ENCODE assay signal across 29 mouse cellular contexts in genomic region chr19:21480053-21480419, GRCm38 (mm10). TPM values are rescaled to one million over a fixed set of nuclear protein-coding genes. Genes with fewer than 3 reads are reported as not detected.
DNase-seq lines count a peak whose midpoint lies in the region; ATAC-seq and TF ChIP-seq lines count a peak whose summit lies in the region.
"Had no signal": no experiment of that assay in that cellular context is flagged by ENCODE, and none has a peak within 500 bp of the region (broad histone marks: within the 10 kb centered on the region; RNA-seq: fewer than 3 reads in every experiment).

No protein-coding gene starts in this region.

- H3K36me3 ChIP-seq in forebrain, embryonic 14.5 days (ENCODE audit: control insufficient read depth, insufficient read depth, low read length), result no peaks in the 10 kb centered on the region
- no peaks in the 10 kb centered on the region for H3K36me3 ChIP-seq in forebrain, embryonic 10.5 days (replicated peaks)
- no peaks in the 10 kb centered on the region for H3K36me3 ChIP-seq in midbrain, postnatal 0 days (ENCODE audit: insufficient read depth, low read length)
- H3K36me3 ChIP-seq: embryonic facial prominence, embryonic 13.5 days; heart, embryonic 10.5 days; heart, embryonic 15.5 days; limb, embryonic 13.5 days; lung, embryonic 15.5 days; neural tube, embryonic 13.5 days had no signal

- H3K4me1 ChIP-seq in forebrain, embryonic 14.5 days (ENCODE audit: control insufficient read depth, insufficient read depth, low read length), result no peaks in the 10 kb centered on the region
- H3K4me1 ChIP-seq in forebrain, embryonic 10.5 days, result no peaks in the 10 kb centered on the region
- peaks cover 5% of the 10 kb centered on the region; the same call in 1 of the 2 replicates for H3K4me1 ChIP-seq in cortical plate, adult 2 months (ENCODE audit: control insufficient read depth, insufficient read depth, low read length)
- H3K4me1 ChIP-seq in midbrain, postnatal 0 days (ENCODE audit: insufficient read depth, low read length), result no peaks in the 10 kb centered on the region
- H3K4me1 ChIP-seq: embryonic facial prominence, embryonic 13.5 days; heart, embryonic 10.5 days; heart, embryonic 15.5 days; limb, embryonic 13.5 days; lung, embryonic 15.5 days had no signal

- H3K9ac ChIP-seq in forebrain, embryonic 14.5 days (ENCODE audit: low read length), result no peak overlapping the region
- H3K9ac ChIP-seq in midbrain, postnatal 0 days (replicated peaks; ENCODE audit: low read length, poor library complexity, severe bottlenecking), result no peak overlapping the region
- H3K9ac ChIP-seq: embryonic facial prominence, embryonic 13.5 days; heart, embryonic 15.5 days; limb, embryonic 13.5 days; lung, embryonic 15.5 days; neural tube, embryonic 13.5 days had no signal

- no peak overlapping the region for H3K4me2 ChIP-seq in forebrain, embryonic 14.5 days (ENCODE audit: low read length)
- H3K4me2 ChIP-seq in midbrain, postnatal 0 days (ENCODE audit: low read depth, low read length, poor library complexity, severe bottlenecking), result no peak overlapping the region
- H3K4me2 ChIP-seq: embryonic facial prominence, embryonic 13.5 days; heart, embryonic 15.5 days; limb, embryonic 13.5 days; liver, embryonic 11.5 days; lung, embryonic 15.5 days; neural tube, embryonic 13.5 days had no signal

- H3K9me3 ChIP-seq in forebrain, embryonic 14.5 days (replicated peaks; ENCODE audit: control insufficient read depth, low read length), result no peaks in the 10 kb centered on the region
- no peaks in the 10 kb centered on the region for H3K9me3 ChIP-seq in forebrain, embryonic 10.5 days
- no peaks in the 10 kb centered on the region for H3K9me3 ChIP-seq in midbrain, postnatal 0 days (ENCODE audit: low read length)
- H3K9me3 ChIP-seq: embryonic facial prominence, embryonic 13.5 days; heart, embryonic 10.5 days; heart, embryonic 15.5 days; limb, embryonic 13.5 days; lung, embryonic 15.5 days; neural tube, embryonic 13.5 days had no signal

- H3K4me3 ChIP-seq in forebrain, embryonic 14.5 days (ENCODE audit: low read depth, low read length), result no peak overlapping the region
- H3K4me3 ChIP-seq in forebrain, embryonic 10.5 days, result no peak overlapping the region
- H3K4me3 ChIP-seq in layer of hippocampus, adult 2 months, result no peak overlapping the region
- no peak overlapping the region for H3K4me3 ChIP-seq in cortical plate, adult 2 months (ENCODE audit: insufficient read depth, low read length)
- no peak overlapping the region for H3K4me3 ChIP-seq in midbrain, postnatal 0 days (ENCODE audit: low read depth, low read length)
- H3K4me3 ChIP-seq: embryonic facial prominence, embryonic 13.5 days; heart, embryonic 10.5 days; heart, embryonic 15.5 days; limb, embryonic 13.5 days; lung, embryonic 15.5 days; neural tube, embryonic 13.5 days had no signal

- H3K27ac ChIP-seq in forebrain, embryonic 14.5 days (ENCODE audit: low read depth, low read length), result 0 out of 2 replicates have a peak overlapping the region, but pooled peaks have one; percentile 2
- H3K27ac ChIP-seq in forebrain, embryonic 10.5 days, result no peak overlapping the region
- H3K27ac ChIP-seq in layer of hippocampus, adult 2 months, result peak overlapping the region; percentile 95
- peak overlapping the region; percentile 16; the same call in 1 of the 2 replicates for H3K27ac ChIP-seq in cortical plate, adult 2 months (ENCODE audit: insufficient read depth, low read length)
- peak overlapping the region; percentile 70; the same call in 1 of the 2 replicates for H3K27ac ChIP-seq in midbrain, postnatal 0 days (ENCODE audit: low read depth, low read length)
- H3K27ac ChIP-seq: embryonic facial prominence, embryonic 13.5 days; heart, embryonic 10.5 days; heart, embryonic 15.5 days; limb, embryonic 13.5 days; lung, embryonic 15.5 days; neural tube, embryonic 13.5 days; stomach, postnatal 0 days had no signal

- ATAC-seq in forebrain, embryonic 14.5 days, result no peak
- ATAC-seq in midbrain, postnatal 0 days (ENCODE audit: low FRiP score), result 0 out of 2 replicates have a peak, but pooled peaks have one; percentile 22
- ATAC-seq in erythroid progenitor cell, adult 5-6 weeks (replicated peaks; ENCODE audit: low FRiP score, poor library complexity, severe bottlenecking), result no peak
- ATAC-seq: intestine, embryonic 16.5 days; Patski had no signal

- WGBS in forebrain, embryonic 14.5 days, result 51% methylated on average over 2 of the region's 2 CpGs
- 84% methylated on average over 2 of the region's 2 CpGs for WGBS in forebrain, embryonic 10.5 days
- 20% methylated on average over 2 of the region's 2 CpGs for WGBS in midbrain, postnatal 0 days

- TF ChIP-seq CTCF in layer of hippocampus, adult 2 months (conservative IDR thresholded peaks at IDR 0.05), result no peak
- TF ChIP-seq CTCF in cortical plate, adult 2 months (IDR thresholded peaks at IDR 0.05; ENCODE audit: extremely low read depth, insufficient read depth, low read length), result no peak
- no peak for TF ChIP-seq CTCF in midbrain, postnatal 0 days (IDR thresholded peaks at IDR 0.05)

- no peak for DNase-seq in forebrain, embryonic 14.5 days (ENCODE audit: low spot score)
- DNase-seq in forebrain, embryonic 10.5 days (ENCODE audit: extremely low spot score, low spot score), result no peak
- no peak for DNase-seq in layer of hippocampus, adult 2 months (ENCODE audit: low spot score in 2 of 2)
- DNase-seq in layer of hippocampus, adult 18-20 months (ENCODE audit: low spot score in 2 of 2), result no peak
- DNase-seq in midbrain, postnatal 0 days (ENCODE audit: low spot score), result no peak
- DNase-seq: adrenal gland, postnatal 10 days; cerebellum, adult 11 months; cerebellum, adult 9-10 months; cerebellum, postnatal 36 days; embryo, embryonic 11 days; gastrocnemius, postnatal 25 days; heart, adult 11 months; heart, postnatal 36 days; kidney, adult 9 months; kidney, postnatal 10 days; thymus, adult 18-20 months; thymus, postnatal 25 days had no signal

- TF ChIP-seq POLR2A in cortical plate, adult 2 months (IDR thresholded peaks at IDR 0.05; ENCODE audit: extremely low read depth, insufficient read depth, low read length), result no peak

- H3K27me3 ChIP-seq in forebrain, embryonic 14.5 days (replicated peaks; ENCODE audit: control insufficient read depth, insufficient read depth, low read length), result no peaks in the 10 kb centered on the region
- H3K27me3 ChIP-seq in forebrain, embryonic 10.5 days (ENCODE audit: poor library complexity, severe bottlenecking), result no peaks in the 10 kb centered on the region
- H3K27me3 ChIP-seq in midbrain, postnatal 0 days (ENCODE audit: insufficient read depth, low read length), result no peaks in the 10 kb centered on the region
- H3K27me3 ChIP-seq: embryonic facial prominence, embryonic 13.5 days; heart, embryonic 15.5 days; limb, embryonic 13.5 days; lung, embryonic 15.5 days; neural tube, embryonic 13.5 days had no signal

RNA-seq across cellular contexts. Expression of gene Gda, which starts 6.8 kb away (rescaled TPM):
- polyA plus RNA-seq in forebrain, embryonic 14.5 days (2014; fragmentation: Nextera tagmentation; extraction: Ambion mirVana), result 0.79 and 1.5 TPM in 2 replicates
- polyA plus RNA-seq in forebrain, embryonic 10.5 days (2016; fragmentation: Nextera tagmentation; extraction: Ambion mirVana), result not detected in 2 replicates
- 100 to 1,000 TPM; 116 to 125 TPM for total RNA-seq in layer of hippocampus, adult 2 months (2021)
- total RNA-seq in layer of hippocampus, adult 18-20 months (2021), result 100 to 1,000 TPM; 113 to 128 TPM
- 75.1 and 79.4 TPM in 2 replicates for polyA plus RNA-seq in cortical plate, adult 2 months (2012; rRNA removed)
- total RNA-seq in midbrain, postnatal 0 days (2014; rRNA removed), result 5.8 and 6.9 TPM in 2 replicates
- polyA plus RNA-seq in midbrain, postnatal 0 days (2015; fragmentation: Nextera tagmentation; extraction: Ambion mirVana), result 1.5 and 2.4 TPM in 2 replicates
- 60.9 and 78.0 TPM in 2 replicates for total RNA-seq in erythroid progenitor cell, adult 5-6 weeks (2015; ENCODE audit: low replicate concordance)
- 103 and 106 TPM in 2 replicates for total RNA-seq in erythroid progenitor cell, adult 5-6 weeks (2017; ENCODE audit: low replicate concordance)
